Mouse (Mus musculus): ENCODE data around the gene A3galt2.

DNA sequence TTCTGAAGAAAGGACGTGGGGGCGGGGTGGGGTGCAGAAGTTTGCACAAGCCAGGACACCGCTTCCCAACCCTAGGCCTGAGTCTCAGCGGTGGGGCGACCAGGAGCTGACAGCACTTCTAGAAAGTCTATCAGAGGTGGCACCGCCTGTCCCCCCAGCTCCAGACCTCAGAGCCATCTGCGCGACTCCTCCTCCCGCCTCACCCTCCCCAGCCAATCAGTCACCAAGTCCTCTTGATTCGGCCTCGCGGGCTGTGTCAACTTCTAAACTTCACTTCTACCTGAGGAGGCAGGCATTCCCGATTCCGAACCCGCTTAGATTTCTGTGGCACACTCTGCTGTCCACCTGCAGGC, 51.6 kb downstream of the A3galt2 start:
- no peak for TF ChIP-seq CTCF (IDR thresholded peaks at IDR 0.05; ENCODE audit: low read depth, low read length)
- TF ChIP-seq POLR2A (IDR thresholded peaks at IDR 0.05; ENCODE audit: borderline replicate concordance, low read depth, low read length), result no peak
